ENCODE assay signal across 15 mouse cellular contexts in genomic region chr17:4991600-4991999, GRCm38 (mm10). TPM values are rescaled to one million over a fixed set of nuclear protein-coding genes. Genes with fewer than 3 reads are reported as not detected.
A peak's percentile ranks its signal among the peaks of the same experiment; 100 is the strongest.
DNase-seq lines count a peak whose midpoint lies in the region; ATAC-seq and TF ChIP-seq lines count a peak whose summit lies in the region.
"Had no signal": no experiment of that assay in that cellular context is flagged by ENCODE, and none has a peak within 500 bp of the region (broad histone marks: within the 10 kb centered on the region; RNA-seq: fewer than 3 reads in every experiment).

No protein-coding gene starts in this region.

- no peak for DNase-seq in hindbrain, postnatal 0 days (ENCODE audit: low spot score)
- DNase-seq in lung, postnatal 0 days (ENCODE audit: low spot score) = no peak
- no peak for DNase-seq in liver, postnatal 0 days
- DNase-seq: adrenal gland, adult 8-10 months; cerebellum, adult 18-20 months; kidney, adult 8-10 months; kidney, postnatal 4 days; thymus, adult 2 months had no signal

- 62% methylated on average over 10 of the region's 10 CpGs for WGBS in hindbrain, embryonic 13.5 days
- WGBS in hindbrain, postnatal 0 days = 68% methylated on average over 10 of the region's 10 CpGs
- WGBS in forebrain, embryonic 12.5 days = 13% methylated on average over 10 of the region's 10 CpGs
- WGBS in intestine, postnatal 0 days = 41% methylated on average over 10 of the region's 10 CpGs
- 72% methylated on average over 10 of the region's 10 CpGs for WGBS in stomach, embryonic 14.5 days
- WGBS in lung, postnatal 0 days = 89% methylated on average over 10 of the region's 10 CpGs
- WGBS in liver, postnatal 0 days (ENCODE audit: insufficient replicate concordance) = 72% methylated on average over 10 of the region's 10 CpGs

- no peak overlapping the region for H3K27ac ChIP-seq in hindbrain, embryonic 13.5 days
- no peak overlapping the region for H3K27ac ChIP-seq in hindbrain, postnatal 0 days
- H3K27ac ChIP-seq in forebrain, embryonic 12.5 days = peak overlapping the region; percentile 36; the same call in 1 of the 2 replicates
- peak overlapping the region; percentile 41; the same call in 1 of the 2 replicates for H3K27ac ChIP-seq in intestine, postnatal 0 days (ENCODE audit: low read depth, low read length)
- H3K27ac ChIP-seq in stomach, embryonic 14.5 days (ENCODE audit: low read length) = peak overlapping the region; percentile 33; the same call in 1 of the 2 replicates
- no peak overlapping the region for H3K27ac ChIP-seq in lung, postnatal 0 days (ENCODE audit: low read length)
- H3K27ac ChIP-seq in liver, postnatal 0 days (ENCODE audit: low read depth) = no peak overlapping the region
- H3K27ac ChIP-seq: limb, embryonic 12.5 days; liver, embryonic 14.5 days had no signal

- H3K4me1 ChIP-seq in hindbrain, embryonic 13.5 days (replicated peaks) = peaks cover 28% of the 10 kb centered on the region
- H3K4me1 ChIP-seq in hindbrain, postnatal 0 days (ENCODE audit: insufficient read depth, low read length) = peaks cover 6% of the 10 kb centered on the region; the same call in 1 of the 2 replicates
- H3K4me1 ChIP-seq in forebrain, embryonic 12.5 days = peaks cover 28% of the 10 kb centered on the region
- no peaks in the 10 kb centered on the region for H3K4me1 ChIP-seq in intestine, postnatal 0 days (replicated peaks; ENCODE audit: control insufficient read depth, insufficient read depth, low read length)
- H3K4me1 ChIP-seq in stomach, embryonic 14.5 days (ENCODE audit: control insufficient read depth, insufficient read depth, low read length) = peaks cover 3% of the 10 kb centered on the region; the same call in 1 of the 2 replicates
- H3K4me1 ChIP-seq in lung, postnatal 0 days (ENCODE audit: insufficient read depth, low read depth, low read length) = no peaks in the 10 kb centered on the region
- H3K4me1 ChIP-seq in liver, postnatal 0 days (ENCODE audit: insufficient read depth) = peaks cover 2% of the 10 kb centered on the region; the same call in 1 of the 2 replicates

- no peak overlapping the region for H3K4me2 ChIP-seq in hindbrain, embryonic 13.5 days
- no peak overlapping the region for H3K4me2 ChIP-seq in hindbrain, postnatal 0 days (ENCODE audit: low read depth, low read length)
- H3K4me2 ChIP-seq in forebrain, embryonic 12.5 days = peak overlapping the region; percentile 36
- peak overlapping the region; percentile 50 for H3K4me2 ChIP-seq in intestine, postnatal 0 days (replicated peaks; ENCODE audit: low read depth)
- peak overlapping the region; percentile 6; the same call in 1 of the 2 replicates for H3K4me2 ChIP-seq in stomach, embryonic 14.5 days (replicated peaks; ENCODE audit: low read depth, low read length)
- H3K4me2 ChIP-seq in lung, postnatal 0 days (replicated peaks; ENCODE audit: low read depth, low read length) = no peak overlapping the region
- H3K4me2 ChIP-seq in liver, postnatal 0 days (ENCODE audit: low read depth, low read length) = no peak overlapping the region
- H3K4me2 ChIP-seq: limb, embryonic 12.5 days had no signal

- no peaks in the 10 kb centered on the region for H3K9me3 ChIP-seq in hindbrain, embryonic 13.5 days
- no peaks in the 10 kb centered on the region for H3K9me3 ChIP-seq in hindbrain, postnatal 0 days (ENCODE audit: low read length)
- H3K9me3 ChIP-seq in forebrain, embryonic 12.5 days = no peaks in the 10 kb centered on the region
- H3K9me3 ChIP-seq in intestine, postnatal 0 days (ENCODE audit: control insufficient read depth) = no peaks in the 10 kb centered on the region
- H3K9me3 ChIP-seq in stomach, embryonic 14.5 days (ENCODE audit: control insufficient read depth, low read depth, low read length) = no peaks in the 10 kb centered on the region
- H3K9me3 ChIP-seq in lung, postnatal 0 days (ENCODE audit: low read length) = no peaks in the 10 kb centered on the region
- H3K9me3 ChIP-seq in liver, postnatal 0 days (ENCODE audit: low read length) = no peaks in the 10 kb centered on the region

- H3K27me3 ChIP-seq in hindbrain, embryonic 13.5 days = no peaks in the 10 kb centered on the region
- no peaks in the 10 kb centered on the region for H3K27me3 ChIP-seq in hindbrain, postnatal 0 days (ENCODE audit: insufficient read depth, low read length)
- peaks cover 28% of the 10 kb centered on the region for H3K27me3 ChIP-seq in forebrain, embryonic 12.5 days
- H3K27me3 ChIP-seq in intestine, postnatal 0 days (replicated peaks; ENCODE audit: control insufficient read depth, insufficient read depth, low read length) = no peaks in the 10 kb centered on the region
- H3K27me3 ChIP-seq in stomach, embryonic 14.5 days (ENCODE audit: control insufficient read depth, insufficient read depth, low read length) = no peaks in the 10 kb centered on the region
- no peaks in the 10 kb centered on the region for H3K27me3 ChIP-seq in lung, postnatal 0 days (replicated peaks; ENCODE audit: insufficient read depth, low read length)
- no peaks in the 10 kb centered on the region for H3K27me3 ChIP-seq in liver, postnatal 0 days (ENCODE audit: insufficient read depth, low read length)
- H3K27me3 ChIP-seq: limb, embryonic 12.5 days had no signal

- H3K36me3 ChIP-seq in hindbrain, embryonic 13.5 days = no peaks in the 10 kb centered on the region
- H3K36me3 ChIP-seq in hindbrain, postnatal 0 days (ENCODE audit: insufficient read depth, low read length) = no peaks in the 10 kb centered on the region
- H3K36me3 ChIP-seq in forebrain, embryonic 12.5 days (replicated peaks) = no peaks in the 10 kb centered on the region
- H3K36me3 ChIP-seq in intestine, postnatal 0 days (ENCODE audit: control insufficient read depth, insufficient read depth) = no peaks in the 10 kb centered on the region
- H3K36me3 ChIP-seq in stomach, embryonic 14.5 days (ENCODE audit: control insufficient read depth, insufficient read depth, low read length) = no peaks in the 10 kb centered on the region
- H3K36me3 ChIP-seq in lung, postnatal 0 days (ENCODE audit: insufficient read depth, low read length) = no peaks in the 10 kb centered on the region
- H3K36me3 ChIP-seq in liver, postnatal 0 days (replicated peaks; ENCODE audit: insufficient read depth, low read length) = no peaks in the 10 kb centered on the region
- H3K36me3 ChIP-seq: limb, embryonic 12.5 days had no signal

- no peak for TF ChIP-seq EP300 in lung, postnatal 0 days (IDR thresholded peaks at IDR 0.05)
- TF ChIP-seq EP300 in liver, postnatal 0 days (IDR thresholded peaks at IDR 0.05; ENCODE audit: low read depth) = no peak

- peak overlapping the region; percentile 1; the same call in 1 of the 2 replicates for H3K9ac ChIP-seq in hindbrain, embryonic 13.5 days
- no peak overlapping the region for H3K9ac ChIP-seq in hindbrain, postnatal 0 days (replicated peaks; ENCODE audit: low read length)
- no peak overlapping the region for H3K9ac ChIP-seq in forebrain, embryonic 12.5 days
- no peak overlapping the region for H3K9ac ChIP-seq in intestine, postnatal 0 days (ENCODE audit: low read depth, low read length)
- no peak overlapping the region for H3K9ac ChIP-seq in stomach, embryonic 14.5 days (replicated peaks; ENCODE audit: low read depth, low read length)
- no peak overlapping the region for H3K9ac ChIP-seq in lung, postnatal 0 days (replicated peaks; ENCODE audit: low read depth)
- no peak overlapping the region for H3K9ac ChIP-seq in liver, postnatal 0 days (replicated peaks)
- H3K9ac ChIP-seq: limb, embryonic 12.5 days; liver, embryonic 14.5 days had no signal

- no peak for TF ChIP-seq CTCF in hindbrain, postnatal 0 days (IDR thresholded peaks at IDR 0.05; ENCODE audit: low read depth)
- TF ChIP-seq CTCF in intestine, postnatal 0 days (IDR thresholded peaks at IDR 0.05; ENCODE audit: low read depth) = no peak
- no peak for TF ChIP-seq CTCF in lung, postnatal 0 days (IDR thresholded peaks at IDR 0.05)
- TF ChIP-seq CTCF in liver, postnatal 0 days (IDR thresholded peaks at IDR 0.05; ENCODE audit: low read depth) = no peak

- H3K4me3 ChIP-seq in hindbrain, embryonic 13.5 days = no peak overlapping the region
- no peak overlapping the region for H3K4me3 ChIP-seq in hindbrain, postnatal 0 days (ENCODE audit: low read length)
- H3K4me3 ChIP-seq in forebrain, embryonic 12.5 days (replicated peaks) = no peak overlapping the region
- H3K4me3 ChIP-seq in intestine, postnatal 0 days (ENCODE audit: low read depth, low read length) = no peak overlapping the region
- H3K4me3 ChIP-seq in stomach, embryonic 14.5 days (ENCODE audit: low read depth, low read length) = no peak overlapping the region
- no peak overlapping the region for H3K4me3 ChIP-seq in lung, postnatal 0 days (ENCODE audit: low read depth, low read length)
- H3K4me3 ChIP-seq in liver, postnatal 0 days (ENCODE audit: low read depth, low read length) = no peak overlapping the region
- H3K4me3 ChIP-seq: limb, embryonic 12.5 days had no signal

- no peak for ATAC-seq in hindbrain, embryonic 13.5 days (ENCODE audit: low FRiP score)
- no peak for ATAC-seq in hindbrain, postnatal 0 days
- no peak for ATAC-seq in forebrain, embryonic 12.5 days (ENCODE audit: low FRiP score)
- ATAC-seq in intestine, postnatal 0 days = peak; percentile 44
- ATAC-seq in stomach, embryonic 14.5 days (ENCODE audit: insufficient number of reproducible peaks, insufficient read depth, low FRiP score, low read depth) = no peak
- ATAC-seq in lung, postnatal 0 days = no peak
- no peak for ATAC-seq in liver, postnatal 0 days
- no peak for ATAC-seq in inflammation-experienced regulatory T-cells, adult 6 months

RNA-seq across cellular contexts. Expression of gene Arid1b, which starts 2.5 kb away (rescaled TPM):
- 14.8 and 16.1 TPM in 2 replicates for polyA plus RNA-seq in hindbrain, embryonic 13.5 days (2015; fragmentation: Nextera tagmentation; extraction: Ambion mirVana)
- 62.5 and 64.6 TPM in 2 replicates for total RNA-seq in hindbrain, postnatal 0 days (2014; rRNA removed)
- 10.5 and 10.9 TPM in 2 replicates for polyA plus RNA-seq in hindbrain, postnatal 0 days (2015; fragmentation: Nextera tagmentation; extraction: Ambion mirVana)
- polyA plus RNA-seq in forebrain, embryonic 12.5 days (2016; fragmentation: Nextera tagmentation; extraction: Ambion mirVana) = 17.4 and 17.7 TPM in 2 replicates
- polyA plus RNA-seq in intestine, postnatal 0 days (2015; fragmentation: Nextera tagmentation; extraction: Ambion mirVana) = 4.8 and 4.9 TPM in 2 replicates
- 21.0 and 22.6 TPM in 2 replicates for polyA plus RNA-seq in stomach, embryonic 14.5 days (2014; fragmentation: Nextera tagmentation; extraction: Ambion mirVana)
- 7.2 and 8.8 TPM in 2 replicates for polyA plus RNA-seq in lung, postnatal 0 days (2015; fragmentation: Nextera tagmentation; extraction: Ambion mirVana)
- 1.9 and 2.2 TPM in 2 replicates for polyA plus RNA-seq in liver, postnatal 0 days (2015; fragmentation: Nextera tagmentation; extraction: Ambion mirVana)
- polyA plus RNA-seq in inflammation-experienced regulatory T-cells, adult 6 months (2017; shearing (Covaris generic)) = 10 to 100 TPM; 11.1 to 14.1 (median 12.2) TPM

Comparison
In these comparisons a context has a peak if more than half of its experiments do, and no peak if none do; other contexts are left out.
1. H3K27ac ChIP-seq: peak in forebrain, embryonic 12.5 days (single experiment), intestine, postnatal 0 days (single experiment) and stomach, embryonic 14.5 days (single experiment); none in hindbrain, embryonic 13.5 days (single experiment), hindbrain, postnatal 0 days (single experiment), lung, postnatal 0 days (single experiment) and liver, postnatal 0 days (single experiment).
2. H3K4me2 ChIP-seq: peak in forebrain, embryonic 12.5 days (single experiment), intestine, postnatal 0 days (single experiment) and stomach, embryonic 14.5 days (single experiment); none in hindbrain, embryonic 13.5 days (single experiment), hindbrain, postnatal 0 days (single experiment), lung, postnatal 0 days (single experiment) and liver, postnatal 0 days (single experiment).